Mouse (Mus musculus) left cerebral cortex, adult 8-10 months (tissue): ENCODE results near the gene Zdhhc14. TPM values are rescaled to one million over a fixed set of nuclear protein-coding genes. Genes with fewer than 3 reads are reported as not detected.

Source experiments
- DNase-seq, 2 experiments: peaks; one replicate each; pipeline ENCODE4 v3.0.0; 2022; ENCODE audit warnings: low spot score in 2 of 2
- total RNA-seq, 4 experiments: library from RNA; stranded (reverse); gene quantifications; 2 replicates each; pipeline ENCODE4 v1.2.4; 2022

The Zdhhc14 gene
- total RNA-seq, 4 experiments from 2014 or later: 31.1 to 37.5 (median 33.0) TPM

- DNase-seq: no peak
Observed at GRCm38 (mm10) chr17:5723601-5724189, 231.3 kb downstream of the Zdhhc14 start.

DNA sequence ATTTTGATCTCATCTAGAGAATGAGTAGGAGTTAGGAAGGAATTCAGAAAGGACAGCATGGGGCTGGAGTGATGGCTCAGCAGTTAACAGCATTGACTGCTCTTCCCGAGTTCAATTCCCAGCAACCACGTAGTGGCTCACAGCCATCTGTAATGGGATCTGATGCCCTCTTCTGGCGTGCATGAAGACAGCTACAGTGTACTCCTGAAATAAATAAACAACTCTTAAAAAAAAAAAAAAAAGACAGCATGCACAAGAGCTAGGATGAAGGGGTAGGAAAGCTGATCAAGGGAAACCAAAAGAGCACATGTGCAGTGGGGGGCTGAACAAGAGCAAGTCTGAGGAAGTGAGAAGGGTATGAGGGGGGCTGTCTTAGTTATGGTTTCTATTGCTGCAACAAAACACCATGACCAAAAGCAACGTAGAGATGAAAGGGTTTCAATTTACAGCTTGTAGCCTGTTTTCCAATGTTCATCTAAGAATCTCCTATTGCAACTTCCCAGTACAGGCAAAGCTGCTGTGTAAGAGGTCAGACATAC, 237.3 kb downstream of the Zdhhc14 start:
- no peak for DNase-seq

GRCm38 (mm10) chr17:5730538-5730937, 238.2 kb downstream of the Zdhhc14 start:
- no peak for DNase-seq

DNA sequence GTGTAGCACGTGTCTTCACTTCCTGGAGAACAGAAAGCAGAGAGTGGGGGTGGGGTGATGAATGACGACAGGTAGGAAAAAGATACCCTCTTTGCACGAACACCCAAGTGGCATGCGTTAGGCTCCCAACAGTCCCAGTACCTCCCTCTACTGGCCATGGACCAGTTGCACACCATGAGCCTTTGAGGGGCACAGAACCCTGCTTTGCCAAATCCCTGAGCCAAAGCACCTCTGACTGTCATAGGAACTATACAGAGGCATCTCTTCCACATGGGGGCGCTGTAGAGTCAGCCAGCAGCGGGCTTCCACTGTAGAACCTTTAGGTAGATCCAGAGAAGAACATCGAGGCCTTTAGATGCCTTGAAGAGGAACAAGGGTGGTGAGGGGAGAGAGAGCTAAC, 241.0 kb downstream of the Zdhhc14 start:
- peak in 1 of 2 experiments; percentile 28 for DNase-seq

- no peak for DNase-seq
Observed at GRCm38 (mm10) chr17:5741061-5741460, 248.7 kb downstream of the Zdhhc14 start.

- no peak for DNase-seq
Observed at GRCm38 (mm10) chr17:5744016-5744415, 251.7 kb downstream of the Zdhhc14 start.

DNA sequence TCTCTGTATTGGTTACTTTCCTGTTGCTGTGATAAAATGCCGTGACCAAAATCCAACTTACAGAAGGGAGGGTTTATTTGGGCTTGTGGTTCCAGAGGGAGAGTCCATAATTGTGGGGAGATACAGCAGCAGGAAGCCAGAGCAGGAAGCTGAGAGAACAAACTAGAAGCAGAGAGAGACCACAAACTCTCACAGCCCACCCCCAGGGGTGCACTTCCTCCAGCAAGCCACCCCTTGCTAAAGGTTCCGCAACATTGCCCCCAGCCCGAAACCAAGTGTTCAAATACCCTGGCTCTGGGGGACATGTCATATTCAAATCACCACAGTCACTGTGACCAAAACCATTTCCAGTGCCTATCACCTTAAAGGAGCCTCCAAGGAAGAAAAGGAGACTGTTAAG, 254.0 kb downstream of the Zdhhc14 start:
- no peak for DNase-seq

GRCm38 (mm10) chr17:5747539-5748500, 255.5 kb downstream of the Zdhhc14 start:
- DNase-seq: no peak

- no peak for DNase-seq
Observed at GRCm38 (mm10) chr17:5748501-5748894, 256.1 kb downstream of the Zdhhc14 start.

DNA sequence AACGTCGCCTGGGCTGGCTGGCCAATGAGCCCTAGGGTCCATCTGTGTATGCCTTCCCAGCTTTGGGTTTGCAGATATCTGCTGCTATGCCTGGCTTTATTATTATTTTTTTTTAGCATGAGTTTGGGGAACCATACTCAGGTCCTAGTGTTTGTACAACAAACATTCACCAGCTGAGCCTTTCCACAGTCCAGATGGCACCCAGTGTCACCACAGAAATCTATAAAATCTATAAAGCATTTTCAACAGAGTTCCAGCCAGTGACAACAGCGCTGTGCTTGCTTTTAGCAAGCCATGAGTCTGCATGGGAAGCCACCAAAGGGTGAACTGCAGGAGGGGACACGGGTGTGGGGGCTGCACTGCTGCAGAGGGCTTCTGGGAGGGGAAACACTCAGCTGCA, 257.9 kb downstream of the Zdhhc14 start:
- no peak for DNase-seq

- DNase-seq: no peak
Observed at GRCm38 (mm10) chr17:5751066-5751465, 258.7 kb downstream of the Zdhhc14 start.

- no peak for DNase-seq
Observed at GRCm38 (mm10) chr17:5752322-5752715, 260.0 kb downstream of the Zdhhc14 start.

GRCm38 (mm10) chr17:5752716-5753585, 260.6 kb downstream of the Zdhhc14 start:
- peak in 1 of 2 experiments; percentile 89 for DNase-seq

- DNase-seq: no peak
Observed at GRCm38 (mm10) chr17:5755489-5755888, 263.1 kb downstream of the Zdhhc14 start.

DNA sequence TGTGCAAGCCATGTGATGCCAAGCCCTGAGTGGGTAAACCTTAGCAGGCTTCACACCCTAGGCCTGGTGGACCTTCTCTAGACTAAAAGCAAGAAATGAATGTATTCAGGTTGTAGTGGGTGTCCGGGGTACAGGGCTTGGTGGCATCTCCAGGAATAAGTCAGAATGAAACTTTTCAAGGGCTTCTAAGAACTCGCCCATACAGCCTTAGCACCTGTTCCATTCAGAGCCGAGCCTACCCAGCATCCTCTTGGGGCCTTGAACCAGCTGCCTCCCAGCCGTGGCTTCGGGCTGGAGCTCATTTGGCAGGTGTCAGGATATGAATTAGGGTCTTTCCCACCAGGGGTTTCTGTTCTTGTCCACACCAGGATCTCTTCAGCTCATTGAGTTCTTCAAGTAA, 263.7 kb downstream of the Zdhhc14 start:
- no peak for DNase-seq

GRCm38 (mm10) chr17:5756855-5757254, 264.5 kb downstream of the Zdhhc14 start:
- peak in 1 of 2 experiments; percentile 39 for DNase-seq

- DNase-seq: no peak
Observed at GRCm38 (mm10) chr17:5763768-5764167, 271.4 kb downstream of the Zdhhc14 start.

DNA sequence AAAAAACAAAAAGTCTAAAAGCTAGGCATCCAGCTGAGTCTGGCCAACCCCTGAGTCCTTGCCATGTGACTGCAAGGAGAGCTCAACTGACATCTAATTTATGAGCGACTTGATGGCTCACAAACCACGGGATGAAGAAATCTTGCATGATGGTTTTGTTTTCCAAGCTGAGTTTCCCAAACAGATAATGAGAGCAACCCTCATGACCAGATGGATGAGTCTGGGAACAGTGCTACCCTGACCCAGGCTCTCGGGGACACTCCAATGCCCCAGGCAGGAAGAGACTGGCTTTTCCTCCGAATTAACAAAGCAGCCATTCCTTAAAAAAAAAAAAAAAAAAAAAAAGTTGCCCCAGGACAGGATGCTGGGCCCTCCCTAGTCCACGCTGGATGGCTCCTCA, 271.9 kb downstream of the Zdhhc14 start:
- DNase-seq: no peak

- DNase-seq: no peak
Observed at GRCm38 (mm10) chr17:5765746-5766145, 273.4 kb downstream of the Zdhhc14 start.

- no peak for DNase-seq
Observed at GRCm38 (mm10) chr17:5768164-5768705, 275.9 kb downstream of the Zdhhc14 start.
